Mouse (Mus musculus): ENCODE measurements around the gene Gpr173. TPM values are rescaled to one million over a fixed set of nuclear protein-coding genes. Genes with fewer than 3 reads are reported as not detected.
"Not testable (repeated sequence)": the region's sequence is repeated elsewhere in the genome, so short reads cannot be mapped to it uniquely, and the experiment has no call there.

The Gpr173 gene
- polyA plus RNA-seq, 1 experiment from 2014 or later = 4.2 TPM

DNA sequence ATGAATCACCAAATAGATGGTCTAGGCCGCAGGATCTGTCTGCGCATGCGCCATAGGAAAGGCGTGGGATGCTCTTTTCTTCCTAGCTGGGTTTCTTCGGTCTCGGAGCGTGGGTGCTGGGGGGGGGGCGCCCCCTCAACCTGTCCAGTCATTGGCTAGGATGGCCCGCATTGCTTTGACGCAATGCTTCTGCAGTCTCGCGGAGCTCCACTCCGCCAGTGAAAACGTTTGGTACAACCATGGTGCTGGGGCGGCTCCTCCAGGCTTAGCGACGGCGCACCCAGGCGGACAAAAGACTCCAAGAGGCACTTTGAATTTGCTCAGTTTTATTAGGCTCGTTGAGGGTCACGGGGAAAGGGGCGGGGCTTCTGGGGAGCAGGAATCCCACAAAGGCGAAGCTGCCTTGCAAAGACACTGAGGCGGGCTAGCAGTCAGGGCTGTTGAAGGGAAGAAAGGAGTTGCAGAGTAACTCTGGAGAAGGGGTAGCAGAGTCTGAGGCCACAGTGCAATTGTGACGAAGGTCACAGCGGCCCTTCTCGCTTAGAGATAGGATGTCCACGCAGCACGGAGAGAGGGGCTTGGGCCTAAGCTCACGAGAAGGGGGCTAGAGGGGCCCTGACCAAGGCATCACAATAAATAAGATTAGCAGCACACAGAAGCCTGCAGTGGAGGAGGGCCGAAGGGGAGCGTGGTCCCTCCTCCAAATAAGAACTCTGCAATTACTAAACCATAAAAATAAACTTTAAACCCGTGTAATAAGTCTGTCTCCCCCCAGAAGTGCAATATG lies 31.8 kb downstream of the Gpr173 start:
- H3K36me3 ChIP-seq = peaks cover 26% of the 10 kb centered on the region
- whole genome bisulfite sequencing = 7% methylated on average over 33 of the region's 33 CpGs
- peak; percentile 99 for ATAC-seq (replicated peaks; ENCODE audit: low FRiP score)

DNA sequence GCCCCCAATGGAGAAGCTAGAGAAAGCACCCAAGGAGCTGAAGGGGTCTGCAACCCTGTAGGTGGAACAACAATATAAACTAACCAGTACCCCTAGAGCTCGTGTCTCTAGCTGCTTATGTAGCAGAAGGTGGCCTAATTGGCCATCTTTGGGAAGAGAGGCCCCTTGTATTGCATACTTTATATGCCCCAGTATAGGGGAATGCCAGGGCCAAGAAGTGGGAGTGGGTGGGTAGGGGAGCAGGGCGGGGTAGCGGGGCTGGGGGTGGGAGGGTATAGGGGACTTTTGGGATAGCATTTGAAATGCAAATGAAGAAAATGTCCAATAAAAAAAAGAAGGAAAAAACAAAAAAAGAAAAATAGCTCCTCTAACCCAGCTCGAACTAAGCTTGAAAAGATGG lies 32.4 kb downstream of the Gpr173 start:
- peaks cover 26% of the 10 kb centered on the region for H3K36me3 ChIP-seq
- peaks cover 49% of the 10 kb centered on the region for H3K27me3 ChIP-seq
- peak overlapping the region; percentile 56 for H3K4me2 ChIP-seq
- WGBS = 43% methylated on average over 4 of the region's 4 CpGs
- not testable (repeated sequence) for H3K9ac ChIP-seq; H3K4me1 ChIP-seq; H3K9me3 ChIP-seq (replicated peaks)
- H3K27ac ChIP-seq = peak overlapping the region; percentile 95; the same call in 1 of the 2 replicates
- 0 out of 2 replicates have a peak, but pooled peaks have one; percentile 11 for ATAC-seq (replicated peaks; ENCODE audit: low FRiP score)
- H3K4me3 ChIP-seq (replicated peaks) = peak overlapping the region; percentile 31

More for the DNA sequence above, 31.8 kb downstream of the Gpr173 start:
- peak overlapping the region; percentile 29; the same call in 1 of the 2 replicates for H3K9ac ChIP-seq
- H3K9me3 ChIP-seq (replicated peaks) = no peaks in the 10 kb centered on the region
- H3K4me2 ChIP-seq = peak overlapping the region; percentile 56
- H3K4me1 ChIP-seq = peaks cover 10% of the 10 kb centered on the region
- peak overlapping the region; percentile 31 for H3K4me3 ChIP-seq (replicated peaks)
- H3K27ac ChIP-seq = peak overlapping the region; percentile 95
- H3K27me3 ChIP-seq = peaks cover 49% of the 10 kb centered on the region

DNA sequence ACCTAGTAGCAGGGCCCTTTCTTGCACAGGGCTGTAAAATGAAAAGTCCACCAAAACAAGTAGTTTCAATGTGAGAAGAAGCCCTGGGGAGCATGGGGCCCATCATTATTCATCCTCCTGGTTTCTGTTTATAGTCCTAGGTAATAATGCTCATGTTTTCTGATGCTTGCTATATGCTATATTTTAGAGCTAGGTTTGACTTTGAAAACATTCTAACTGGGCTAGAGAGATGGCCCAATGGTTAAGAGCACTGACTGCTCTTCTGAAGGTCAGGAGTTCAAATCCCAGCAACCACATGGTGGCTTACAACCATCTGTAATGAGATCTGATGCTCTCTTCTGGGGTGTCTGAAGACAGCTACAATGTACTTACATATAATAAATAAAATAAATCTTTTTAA lies 39.1 kb downstream of the Gpr173 start:
- ATAC-seq (replicated peaks; ENCODE audit: low FRiP score); H3K4me1 ChIP-seq; H3K4me2 ChIP-seq; H3K9me3 ChIP-seq (replicated peaks); H3K36me3 ChIP-seq; H3K9ac ChIP-seq; H3K27ac ChIP-seq; H3K4me3 ChIP-seq (replicated peaks): not testable (repeated sequence)
- peaks cover 45% of the 10 kb centered on the region for H3K27me3 ChIP-seq

DNA sequence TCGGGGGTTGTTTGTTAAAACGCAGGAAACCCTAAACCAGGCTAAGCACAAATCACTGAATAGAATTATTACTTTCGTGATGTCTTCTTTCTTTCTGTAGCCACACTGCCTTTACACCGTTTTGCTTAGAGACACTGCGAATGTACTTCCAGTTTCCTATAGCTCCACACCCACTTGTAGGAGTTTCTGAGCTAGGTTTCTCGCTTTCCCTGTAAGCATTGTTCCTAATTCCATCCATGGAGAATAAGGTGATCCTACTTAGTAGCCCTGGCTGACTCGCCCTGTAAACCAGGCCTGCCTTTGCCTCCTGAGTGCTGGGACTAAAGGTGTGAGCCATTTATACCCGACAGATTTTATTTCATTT lies 40.8 kb downstream of the Gpr173 start:
- Histone ChIP-seq H3K4me2 (peak overlapping the region; percentile 61), H3K4me1 (no peaks in the 10 kb centered on the region), H3K9me3 (replicated peaks) (no peaks in the 10 kb centered on the region), H3K36me3 (no peaks in the 10 kb centered on the region), H3K27me3 (peaks cover 43% of the 10 kb centered on the region), H3K4me3 (replicated peaks) (peak overlapping the region; percentile 60), H3K9ac (no peak overlapping the region), H3K27ac (peak overlapping the region; percentile 41)
- peak; percentile 17; the same call in 1 of the 2 replicates for ATAC-seq (replicated peaks; ENCODE audit: low FRiP score)
- 20% methylated on average over 8 of the region's 8 CpGs for WGBS

DNA sequence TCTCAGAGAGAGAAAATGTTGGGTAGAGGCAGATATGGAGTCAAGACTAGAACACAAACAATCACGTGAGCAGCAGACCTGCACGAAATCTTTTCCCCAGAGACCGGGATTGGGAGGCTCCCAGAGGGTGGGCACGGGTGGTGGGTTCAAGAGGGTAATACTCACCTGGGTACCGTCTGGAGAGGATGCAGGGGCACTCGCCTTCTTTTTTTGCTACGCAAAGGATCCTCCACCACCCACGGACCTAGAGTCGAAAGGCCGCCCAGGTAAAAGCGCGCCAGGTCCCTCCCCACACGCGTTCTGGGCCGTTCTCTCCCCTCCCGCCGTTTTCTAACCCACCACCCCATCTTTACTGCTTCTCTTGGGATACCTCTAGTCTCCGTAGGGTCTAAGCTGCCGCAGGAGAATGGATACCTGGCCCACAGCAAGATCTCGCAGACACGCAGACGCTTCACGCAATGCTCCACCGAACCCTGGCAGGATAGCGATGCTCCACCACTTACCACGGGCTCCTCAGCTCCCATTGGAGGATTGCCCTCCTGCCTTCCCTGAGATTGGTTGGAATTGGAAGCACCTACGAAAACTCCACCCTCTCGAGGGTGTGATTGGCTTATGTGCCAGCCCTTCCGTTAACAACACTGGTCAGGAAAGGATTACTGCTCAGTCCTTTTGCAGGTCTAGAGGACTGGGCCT lies 41.4 kb downstream of the Gpr173 start, which contains the start of gene Kantr:
TSS of gene Kantr (minus strand) at position 500 of the 693 bp plus-strand sequence.
- WGBS = 16% methylated on average over 29 of the region's 29 CpGs
- Histone ChIP-seq H3K4me2 (peak within 1 kb of the TSS; percentile 61), H3K27me3 (peaks cover 43% of the 10 kb centered on the region), H3K9me3 (replicated peaks) (no peaks in the 10 kb centered on the region), H3K27ac (peak within 1 kb of the TSS; percentile 60), H3K9ac (peak within 1 kb of the TSS; percentile 58), H3K4me3 (replicated peaks) (peak within 1 kb of the TSS; percentile 60), H3K36me3 (no peaks in the 10 kb centered on the region), H3K4me1 (no peaks in the 10 kb centered on the region)
- peak; percentile 99 for ATAC-seq (replicated peaks; ENCODE audit: low FRiP score)

DNA sequence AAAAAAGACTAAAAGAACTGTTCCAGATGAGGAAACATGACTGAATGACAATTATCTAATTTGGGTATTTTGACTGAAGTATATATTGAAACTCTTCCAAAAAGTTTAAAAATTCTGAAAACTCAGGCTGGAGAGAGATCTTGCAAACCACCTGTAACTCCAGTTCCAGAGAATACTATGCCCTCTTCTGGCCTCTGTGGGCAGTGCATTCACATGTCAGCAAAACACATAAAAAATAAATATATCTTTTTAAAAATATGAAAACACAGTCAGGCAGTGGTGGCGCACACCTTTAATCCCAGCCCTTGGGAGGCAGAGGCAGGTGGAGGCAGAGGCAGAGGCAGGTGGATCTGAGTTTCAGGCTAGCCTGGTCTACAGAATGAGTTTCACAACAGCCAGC lies 44.9 kb downstream of the Gpr173 start:
- Histone ChIP-seq H3K9me3 (replicated peaks) (no peaks in the 10 kb centered on the region), H3K4me1 (no peaks in the 10 kb centered on the region), H3K36me3 (peaks cover 8% of the 10 kb centered on the region; the same call in 1 of the 2 replicates), H3K4me3 (replicated peaks) (no peak overlapping the region), H3K4me2 (no peak overlapping the region), H3K27me3 (peaks cover 45% of the 10 kb centered on the region), H3K27ac (no peak overlapping the region), H3K9ac (no peak overlapping the region)
- WGBS = 95% methylated on average over 1 of the region's 1 CpGs
- no peak for ATAC-seq (replicated peaks; ENCODE audit: low FRiP score)

DNA sequence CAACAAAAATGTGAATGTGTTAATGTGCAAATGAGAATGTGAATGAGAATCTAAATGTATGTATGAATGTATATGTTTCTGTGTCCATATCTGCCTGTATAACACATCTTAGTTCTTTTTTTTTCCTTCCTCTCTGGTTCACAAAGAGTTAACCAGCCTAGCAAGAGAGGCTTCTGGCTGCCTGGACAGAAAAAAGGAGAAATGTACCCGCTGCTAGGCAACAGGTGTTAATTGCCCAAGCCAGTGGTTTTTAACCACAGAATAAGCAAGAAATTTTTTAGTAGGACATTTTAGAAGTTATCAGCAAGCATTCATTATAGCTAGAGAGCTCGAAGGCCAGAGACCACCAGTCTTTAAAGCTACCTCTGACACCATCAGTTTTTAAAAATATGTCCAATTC lies 45.7 kb downstream of the Gpr173 start:
- no peak for ATAC-seq (replicated peaks; ENCODE audit: low FRiP score)
- Histone ChIP-seq H3K9me3 (replicated peaks) (no peaks in the 10 kb centered on the region), H3K4me3 (replicated peaks) (no peak overlapping the region), H3K36me3 (peaks cover 8% of the 10 kb centered on the region; the same call in 1 of the 2 replicates), H3K9ac (no peak overlapping the region), H3K27me3 (peaks cover 38% of the 10 kb centered on the region), H3K27ac (no peak overlapping the region), H3K4me1 (no peaks in the 10 kb centered on the region), H3K4me2 (no peak overlapping the region)
- 33% methylated on average over 2 of the region's 2 CpGs for WGBS

DNA sequence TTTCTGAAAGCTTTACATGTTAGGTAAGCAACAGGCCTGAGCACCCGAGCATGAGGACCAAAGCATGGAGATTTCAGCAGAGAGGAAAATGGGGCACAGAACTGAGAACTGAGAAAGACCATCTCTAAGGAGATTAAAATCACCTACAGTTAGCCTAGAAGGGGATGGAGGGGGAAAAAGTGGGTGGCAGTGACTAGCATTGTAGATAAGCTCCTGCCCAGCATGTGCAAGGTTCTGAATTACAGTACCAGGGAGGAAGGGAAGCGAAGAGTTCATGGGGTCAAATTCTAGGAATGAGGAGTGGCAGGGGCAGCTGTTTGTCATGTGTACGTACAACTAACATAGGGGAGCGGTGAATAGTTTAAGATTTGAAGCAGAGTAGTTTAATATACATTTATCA lies 48.0 kb downstream of the Gpr173 start:
- Histone ChIP-seq H3K4me2 (no peak overlapping the region), H3K4me1 (no peaks in the 10 kb centered on the region), H3K27me3 (peaks cover 21% of the 10 kb centered on the region; the same call in 1 of the 2 replicates), H3K36me3 (peaks cover 8% of the 10 kb centered on the region; the same call in 1 of the 2 replicates), H3K27ac (no peak overlapping the region), H3K4me3 (replicated peaks) (no peak overlapping the region), H3K9ac (no peak overlapping the region), H3K9me3 (replicated peaks) (no peaks in the 10 kb centered on the region)
- no peak for ATAC-seq (replicated peaks; ENCODE audit: low FRiP score)
- WGBS = 73% methylated on average over 4 of the region's 4 CpGs

DNA sequence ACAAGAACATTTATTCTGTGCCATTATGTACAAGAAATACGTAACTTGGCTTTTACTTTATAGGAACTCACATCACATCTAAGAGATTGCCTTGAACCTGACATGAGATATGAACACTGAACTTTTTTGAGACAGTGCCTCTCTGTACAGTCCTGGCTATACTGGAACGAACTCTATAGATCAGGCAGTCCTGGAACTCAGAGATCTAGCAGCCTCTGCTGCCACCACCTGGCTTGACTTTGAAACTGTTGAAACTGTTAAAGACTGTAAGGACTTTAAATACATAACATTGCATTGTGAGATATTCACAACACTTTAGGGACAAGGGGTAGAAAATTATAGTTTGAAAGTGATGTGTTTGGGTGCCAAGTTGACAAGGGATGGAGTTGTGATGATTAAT lies 60.6 kb downstream of the Gpr173 start:
- 60% methylated on average over 2 of the region's 2 CpGs for WGBS
- ATAC-seq (replicated peaks; ENCODE audit: low FRiP score) = peak; percentile 66; the same call in 1 of the 2 replicates
- no peaks in the 10 kb centered on the region for H3K9me3 ChIP-seq (replicated peaks)

DNA sequence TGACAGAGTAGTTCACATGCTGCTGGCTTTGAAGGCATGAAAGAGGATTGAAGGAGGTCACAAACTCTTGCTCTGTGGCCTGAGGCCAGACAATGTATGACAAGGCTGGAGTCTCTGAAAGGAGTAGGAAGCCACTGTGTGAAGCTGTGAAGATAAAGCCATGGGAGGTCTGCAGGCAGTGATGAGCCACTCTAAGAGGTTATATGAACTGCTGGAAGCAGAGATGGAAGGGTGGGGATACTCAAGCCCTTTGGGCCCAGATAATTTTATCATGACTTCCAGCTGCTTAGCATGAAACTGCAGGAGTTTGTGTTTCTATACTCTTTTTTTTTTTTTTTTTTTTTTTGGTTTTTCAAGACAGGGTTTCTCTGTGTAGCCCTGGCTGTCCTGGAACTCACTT lies 61.1 kb downstream of the Gpr173 start:
- H3K27ac ChIP-seq = no peak overlapping the region
- H3K9me3 ChIP-seq (replicated peaks) = no peaks in the 10 kb centered on the region
- H3K4me1 ChIP-seq = no peaks in the 10 kb centered on the region
- peaks cover 23% of the 10 kb centered on the region for H3K27me3 ChIP-seq
- no peak overlapping the region for H3K4me3 ChIP-seq (replicated peaks)
- H3K36me3 ChIP-seq = no peaks in the 10 kb centered on the region
- H3K4me2 ChIP-seq = no peak overlapping the region
- no peak overlapping the region for H3K9ac ChIP-seq
- peak; percentile 66; the same call in 1 of the 2 replicates for ATAC-seq (replicated peaks; ENCODE audit: low FRiP score)

More for the DNA sequence above, 60.6 kb downstream of the Gpr173 start:
- Histone ChIP-seq H3K9ac (no peak overlapping the region), H3K36me3 (no peaks in the 10 kb centered on the region), H3K27me3 (peaks cover 23% of the 10 kb centered on the region), H3K4me3 (replicated peaks) (no peak overlapping the region), H3K4me2 (no peak overlapping the region), H3K27ac (no peak overlapping the region), H3K4me1 (no peaks in the 10 kb centered on the region)

DNA sequence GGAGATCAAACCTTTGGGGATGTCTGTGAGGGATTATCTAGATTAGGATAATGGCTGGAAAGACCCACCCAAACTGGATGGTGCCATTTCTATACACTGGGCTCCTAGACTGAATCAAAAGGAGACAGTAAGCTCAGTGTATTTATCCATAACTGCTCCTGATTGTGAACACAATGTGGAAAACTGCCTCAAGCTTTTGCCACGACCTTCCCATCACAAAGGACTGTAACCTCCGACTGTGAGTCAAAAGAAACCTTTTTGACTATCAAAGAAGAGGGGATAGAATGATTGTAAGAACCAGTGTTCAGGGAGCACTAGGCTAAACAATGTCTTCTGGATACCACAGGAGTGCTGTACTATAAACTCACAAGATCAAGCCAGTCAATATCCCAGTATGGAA lies 62.3 kb downstream of the Gpr173 start:
- Histone ChIP-seq H3K9me3 (replicated peaks) (no peaks in the 10 kb centered on the region), H3K4me3 (replicated peaks) (no peak overlapping the region), H3K4me1 (no peaks in the 10 kb centered on the region), H3K36me3 (no peaks in the 10 kb centered on the region), H3K27me3 (peaks cover 26% of the 10 kb centered on the region), H3K9ac (no peak overlapping the region), H3K4me2 (no peak overlapping the region), H3K27ac (no peak overlapping the region)
- ATAC-seq (replicated peaks; ENCODE audit: low FRiP score) = no peak
- WGBS = 72% methylated on average over 2 of the region's 2 CpGs

All from kidney, embryonic 15.5 days (tissue).